Mouse (Mus musculus) heart, embryonic 16.5 days (tissue): ENCODE measurements around the gene Mab21l3. TPM values are rescaled to one million over a fixed set of nuclear protein-coding genes. Genes with fewer than 3 reads are reported as not detected.

Experiments used
- polyA plus RNA-seq: library from polyadenylated mRNA; unstranded; fragments of >200 nt; fragmentation: Nextera tagmentation; extraction: Ambion mirVana; gene quantifications from 2 replicates; pipeline ENCODE4 v1.2.1, GENCODE M21; 2015

Mab21l3 gene
- polyA plus RNA-seq, 1 experiment from 2014 or later: 0.38 TPM

Other genes starting within 250 kb of the Mab21l3 start
- gene Atp1a1, start 244.3 kb downstream of the Mab21l3 start, polyA plus RNA-seq: 328 and 335 TPM in 2 replicates
- gene Slc22a15, start 75.5 kb upstream of the Mab21l3 start, polyA plus RNA-seq: 3.5 and 4.1 TPM in 2 replicates
- gene Nhlh2, start 161.1 kb upstream of the Mab21l3 start, polyA plus RNA-seq: not detected in 2 replicates
- 635 and 703 TPM in 2 replicates for gene Casq2, start 237.5 kb upstream of the Mab21l3 start, polyA plus RNA-seq